Mouse (Mus musculus) kidney, adult 2 months (tissue): ENCODE results near the gene Dtx1.

ENCODE experiments used
- CTCF ChIP-seq: fragments of 200-500 bp; conservative IDR thresholded peaks from 2 replicates; pipeline ENCODE4 v1.5.1; 2011; ENCODE audit warnings: low read depth, mild to moderate bottlenecking, control low read depth, low read length, moderate library complexity, mixed read lengths; ENCODE audit not compliant: insufficient read depth, insufficient read length
- POLR2A ChIP-seq: fragments of 200-500 bp; IDR thresholded peaks from one replicate; pipeline ENCODE4 v1.6.1; 2011; ENCODE audit warnings: low read depth, low read length, control low read depth

GRCm38 (mm10) chr5:120733696-120734095, 22.0 kb upstream of the Dtx1 start:
- TF ChIP-seq CTCF (no peak), POLR2A (no peak)
